Mouse (Mus musculus) retina, postnatal 7 days (tissue): ENCODE results near the gene Epb41l3.

Experiments used
- DNase-seq: peaks from one replicate; pipeline ENCODE4 v3.0.0-alpha.2; 2012; ENCODE audit warnings: low read depth, low spot score

Gene Epb41l3

DNA sequence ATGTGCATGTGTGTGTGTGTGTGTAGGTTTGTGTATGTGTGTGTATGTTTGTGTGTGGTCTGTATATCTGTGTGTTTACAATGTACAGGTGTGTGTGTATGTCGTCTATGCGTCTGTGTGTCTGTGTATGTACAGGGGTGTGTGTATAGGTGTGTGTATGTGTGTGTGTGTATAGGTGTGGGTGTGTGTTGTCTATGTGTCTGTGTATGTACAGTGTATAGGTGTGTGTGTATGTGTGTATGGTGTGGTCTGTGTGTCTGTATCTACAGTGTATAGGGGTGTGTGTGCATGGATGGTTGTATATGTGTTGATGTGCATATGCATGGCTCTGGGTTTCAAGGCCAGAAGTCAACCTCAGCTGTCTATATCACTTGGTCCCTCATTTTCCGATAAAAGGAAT is 161.7 kb downstream of the Epb41l3 start:
- DNase-seq: no peak

DNA sequence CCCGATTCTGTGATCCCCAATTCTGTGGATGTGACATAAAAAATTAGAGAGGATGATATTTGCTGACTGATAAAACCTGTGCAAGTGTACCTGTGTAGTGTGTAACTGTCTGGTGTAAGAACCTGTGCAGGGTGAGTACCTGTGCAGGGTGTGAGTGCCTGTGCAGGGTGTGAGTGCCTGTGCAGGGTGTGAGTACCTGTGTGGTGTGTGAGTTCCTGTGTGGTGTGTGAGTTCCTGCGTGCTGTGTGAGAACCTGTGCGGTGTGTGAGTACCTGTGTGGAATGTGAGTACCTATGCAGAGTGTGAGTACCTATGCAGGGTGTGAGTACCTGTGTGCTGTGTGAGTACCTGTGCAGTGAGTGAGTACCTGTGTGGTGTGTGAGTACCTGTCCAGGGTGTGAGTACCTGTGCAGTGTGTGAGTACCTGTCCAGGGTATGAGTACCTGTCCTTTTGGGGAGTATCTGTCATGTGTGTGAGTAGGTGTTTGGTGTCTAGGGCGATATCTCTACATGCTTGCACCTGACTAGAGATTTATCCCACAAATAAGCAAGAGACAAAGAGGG is 163.4 kb downstream of the Epb41l3 start:
- DNase-seq: no peak

DNA sequence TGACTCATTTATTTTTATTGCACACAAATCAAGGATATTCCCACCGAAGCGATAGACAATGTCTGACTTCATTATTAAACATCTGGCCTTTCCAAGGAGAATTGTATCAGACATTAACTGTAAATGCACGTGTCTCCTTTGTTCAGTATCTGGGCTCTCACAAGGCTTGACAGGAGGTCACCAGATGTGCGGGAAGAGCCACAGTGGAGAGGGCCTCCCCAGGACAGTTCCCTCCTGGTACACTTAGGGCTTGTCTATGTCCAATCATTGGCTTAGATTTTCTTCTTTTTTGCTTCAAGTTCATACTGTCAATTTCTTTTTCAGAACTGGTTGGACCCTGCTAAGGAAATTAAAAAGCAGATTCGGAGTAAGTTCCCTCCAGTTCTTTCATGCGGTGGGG is 163.9 kb downstream of the Epb41l3 start:
- DNase-seq: no peak

DNA sequence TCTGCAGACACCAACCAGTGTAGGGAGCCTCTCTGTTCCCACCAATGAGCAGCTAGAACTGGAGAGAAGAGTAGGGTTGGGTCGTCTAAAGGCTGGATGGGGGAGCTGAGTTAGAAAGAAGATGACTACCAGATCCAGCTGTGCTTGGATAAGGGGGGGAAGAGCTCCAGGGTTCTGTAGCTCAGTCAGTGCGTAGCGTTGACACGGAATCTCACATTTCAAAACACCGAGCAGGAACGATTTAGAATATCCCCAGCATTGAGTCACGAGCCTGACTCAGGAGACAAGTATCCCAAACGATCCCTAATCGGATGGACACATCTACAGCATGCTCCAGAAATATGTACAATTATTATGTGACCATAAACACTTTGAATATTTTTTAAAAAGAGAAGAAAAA is 180.4 kb downstream of the Epb41l3 start:
- no peak for DNase-seq

DNA sequence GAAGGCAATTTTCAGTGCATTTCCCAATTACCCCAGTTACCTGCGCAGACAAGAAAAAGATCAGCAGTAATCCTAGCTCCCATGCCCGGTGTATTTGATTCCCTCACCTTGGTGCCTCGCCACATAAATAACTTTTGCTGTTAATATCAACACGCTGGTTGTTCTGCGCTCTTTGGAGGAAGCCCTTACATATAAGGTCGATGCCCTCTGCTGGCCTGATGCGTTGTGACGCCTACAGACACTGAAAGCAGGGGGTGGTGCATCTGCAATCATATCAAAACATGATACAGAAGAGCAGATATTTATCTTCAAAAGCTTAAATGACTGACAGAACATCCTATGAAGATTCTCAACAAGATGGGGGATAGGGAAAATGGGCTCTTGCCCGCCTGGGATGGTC is 181.0 kb downstream of the Epb41l3 start:
- peak; percentile 8 for DNase-seq

DNA sequence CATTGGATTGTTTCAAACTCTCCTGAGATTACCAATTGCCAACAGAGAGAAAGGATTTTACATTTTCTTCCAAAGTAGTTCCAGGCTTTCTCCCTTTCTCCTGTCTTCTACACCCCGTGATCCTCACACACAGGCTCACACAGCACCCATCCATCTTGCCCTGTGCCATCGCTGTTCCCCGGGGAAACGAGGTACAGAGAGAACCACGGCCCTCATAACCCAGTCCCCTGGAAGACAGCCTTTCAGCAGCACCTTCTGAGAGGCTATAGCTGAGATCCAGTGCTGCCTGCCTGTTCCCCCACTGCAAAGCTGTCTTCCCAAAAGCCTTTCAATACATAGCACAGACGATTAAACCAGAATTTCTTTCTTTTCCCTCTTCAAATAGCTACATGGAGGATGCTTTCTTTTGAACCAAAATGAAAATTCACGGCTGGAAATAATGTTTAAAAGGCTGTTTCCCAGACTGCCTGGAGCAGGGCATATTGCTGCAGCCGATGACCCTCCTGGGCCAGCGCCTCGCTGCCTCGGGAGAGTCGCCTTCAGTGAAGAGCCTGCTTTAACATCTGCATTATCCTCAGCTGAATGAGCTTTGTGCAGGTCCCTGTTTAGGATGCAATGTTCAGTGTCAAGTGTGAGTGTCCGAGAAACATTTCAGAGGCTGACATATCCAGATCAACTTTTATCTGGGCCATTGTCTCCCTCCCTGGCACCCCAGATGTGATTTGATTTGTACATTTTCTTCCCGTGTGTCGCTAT is 188.5 kb downstream of the Epb41l3 start:
- DNase-seq: no peak

DNA sequence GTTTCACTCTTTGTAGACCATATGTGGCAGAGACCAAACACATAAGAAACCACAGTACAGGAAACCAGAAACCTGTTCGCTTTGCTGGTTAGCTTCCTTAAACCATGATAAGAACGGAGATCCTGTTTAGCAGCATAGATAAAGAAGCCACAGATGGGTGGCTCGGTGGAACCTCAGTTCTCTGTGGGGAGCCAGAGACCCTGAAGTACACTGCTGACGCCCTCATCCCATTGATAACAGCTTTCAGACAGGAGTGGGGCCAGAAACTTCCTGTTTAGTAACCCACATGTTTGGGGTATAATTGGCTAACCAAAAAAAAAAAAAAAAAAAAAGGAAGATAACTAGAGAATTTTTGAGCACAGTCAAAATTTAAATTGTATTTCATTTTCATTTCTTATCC is 189.7 kb downstream of the Epb41l3 start:
- no peak for DNase-seq

DNA sequence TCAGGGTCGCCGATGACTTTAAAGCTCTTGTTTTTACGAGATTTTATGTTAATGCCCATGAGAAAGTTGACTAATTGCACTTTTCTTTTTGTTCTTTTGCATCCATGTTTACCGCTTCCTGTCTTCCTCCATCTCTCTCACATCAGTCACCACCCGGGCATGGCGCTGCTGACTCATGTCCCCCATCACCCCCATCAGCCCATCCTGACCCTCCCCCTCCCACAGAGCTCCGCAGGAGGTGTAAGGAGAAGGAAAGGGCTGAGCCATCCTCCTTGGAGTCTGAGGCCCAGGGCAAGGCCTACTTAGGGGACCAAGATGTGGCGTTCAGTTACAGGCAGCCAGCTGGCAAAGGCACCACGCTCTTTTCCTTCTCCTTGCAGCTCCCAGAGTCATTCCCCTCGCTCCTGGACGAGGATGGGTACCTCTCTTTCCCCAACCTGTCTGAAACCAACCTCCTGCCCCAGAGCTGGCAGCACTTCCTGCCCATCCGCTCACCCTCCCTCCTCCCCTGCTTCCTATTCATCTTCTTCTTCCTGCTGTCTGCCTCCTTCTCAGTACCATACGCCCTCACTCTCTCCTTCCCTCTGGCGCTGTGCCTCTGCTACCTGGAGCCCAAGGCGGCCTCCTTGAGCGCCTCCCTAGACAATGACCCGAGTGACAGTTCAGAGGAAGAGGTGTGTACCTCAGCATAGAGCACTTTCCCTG is 190.4 kb downstream of the Epb41l3 start:
- DNase-seq: no peak

DNA sequence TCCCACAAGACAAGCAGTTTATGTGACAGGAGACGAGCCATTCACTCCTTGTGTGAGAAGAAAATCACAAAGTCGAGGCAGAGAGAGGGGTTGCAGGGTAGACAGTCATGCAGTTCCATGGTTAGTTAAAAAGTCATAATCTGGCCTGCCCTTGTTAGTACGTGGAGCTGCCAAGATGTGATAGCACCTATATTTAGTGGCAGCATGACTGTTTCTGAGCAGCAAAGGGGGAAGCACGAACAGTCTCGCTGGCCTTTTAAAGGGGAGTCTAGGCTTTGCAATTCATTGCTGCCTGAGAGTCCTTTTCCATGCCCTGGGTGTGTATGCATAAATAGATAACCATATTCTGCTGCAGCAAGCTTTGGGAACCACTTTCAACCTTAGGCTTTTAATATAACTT is 191.5 kb downstream of the Epb41l3 start:
- DNase-seq: no peak

DNA sequence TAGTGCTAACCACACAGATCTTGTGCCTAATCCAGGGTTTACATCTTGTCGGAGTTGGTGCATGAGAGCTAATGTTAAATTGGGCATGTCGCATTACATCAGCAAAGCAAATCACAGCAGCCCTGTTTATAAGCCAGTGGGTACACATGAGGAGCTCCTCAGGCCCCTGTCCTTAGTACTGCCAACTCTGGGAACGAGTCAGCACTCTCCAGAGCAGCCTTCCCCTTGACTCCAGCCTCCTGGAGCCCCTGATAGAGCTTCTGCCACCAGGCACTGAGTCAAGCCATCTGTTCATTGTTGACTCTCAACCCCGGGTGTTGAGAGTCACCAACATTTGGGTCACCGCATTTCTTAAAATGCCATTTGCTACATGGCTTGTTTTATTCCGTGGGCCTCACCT is 192.0 kb downstream of the Epb41l3 start:
- DNase-seq: no peak

DNA sequence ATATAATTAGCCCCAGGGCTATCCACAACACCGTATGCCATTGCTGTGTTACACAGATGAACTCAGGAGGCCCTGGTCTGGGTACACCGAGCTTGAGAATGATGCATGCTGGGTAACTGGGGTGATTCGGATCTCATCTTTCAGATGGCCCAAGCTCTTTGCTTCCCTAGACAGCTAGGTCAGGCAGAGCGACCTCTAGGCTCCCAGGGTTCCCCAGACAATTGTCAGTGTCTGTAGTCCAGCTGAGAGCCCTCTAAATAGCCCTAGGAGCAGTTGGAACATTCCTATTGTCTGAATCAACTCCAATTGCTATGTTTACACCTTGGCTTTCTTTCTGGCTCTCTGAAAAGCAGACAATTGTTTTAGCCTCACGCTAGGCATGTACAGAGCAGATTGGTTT is 201.9 kb downstream of the Epb41l3 start:
- no peak for DNase-seq

DNA sequence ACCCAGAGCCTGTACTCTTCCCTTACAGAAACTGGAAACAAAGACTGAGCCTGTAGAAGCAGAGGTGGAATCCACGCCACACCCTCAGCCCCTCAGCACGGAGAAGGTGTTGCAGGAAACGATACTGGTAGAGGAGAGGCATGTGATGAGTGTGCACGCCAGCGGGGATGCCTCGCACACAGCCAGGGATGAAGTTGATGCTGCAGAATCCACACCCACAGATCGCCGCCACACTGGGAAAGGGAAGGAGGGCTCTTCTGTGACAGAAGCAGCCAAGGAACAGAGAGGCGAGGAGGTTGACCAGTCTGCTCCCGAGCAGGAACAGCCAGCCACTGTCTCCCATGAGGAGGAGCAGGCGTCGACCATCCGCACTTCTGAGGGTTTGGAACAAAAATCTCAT is 209.0 kb downstream of the Epb41l3 start:
- DNase-seq: no peak

DNA sequence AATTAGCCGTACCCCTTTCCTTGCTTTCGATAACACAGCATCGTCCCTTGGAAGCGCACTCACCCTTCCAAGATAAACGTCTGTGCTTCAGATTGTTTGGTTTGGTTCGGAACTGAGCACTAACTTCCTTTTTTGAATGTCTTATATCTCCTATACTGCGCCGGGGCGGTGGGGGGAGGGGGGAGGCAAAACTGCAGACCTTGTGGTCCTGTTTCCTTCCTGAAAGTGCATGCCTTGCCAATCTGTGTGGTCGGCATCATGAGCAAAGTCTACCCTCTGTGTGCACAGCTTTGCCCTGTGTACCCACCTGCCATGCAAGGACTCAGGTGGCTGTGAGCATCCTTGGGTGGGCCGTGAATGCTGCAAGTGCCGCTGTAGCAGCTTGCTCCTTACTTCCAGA is 212.6 kb downstream of the Epb41l3 start:
- DNase-seq: no peak

DNA sequence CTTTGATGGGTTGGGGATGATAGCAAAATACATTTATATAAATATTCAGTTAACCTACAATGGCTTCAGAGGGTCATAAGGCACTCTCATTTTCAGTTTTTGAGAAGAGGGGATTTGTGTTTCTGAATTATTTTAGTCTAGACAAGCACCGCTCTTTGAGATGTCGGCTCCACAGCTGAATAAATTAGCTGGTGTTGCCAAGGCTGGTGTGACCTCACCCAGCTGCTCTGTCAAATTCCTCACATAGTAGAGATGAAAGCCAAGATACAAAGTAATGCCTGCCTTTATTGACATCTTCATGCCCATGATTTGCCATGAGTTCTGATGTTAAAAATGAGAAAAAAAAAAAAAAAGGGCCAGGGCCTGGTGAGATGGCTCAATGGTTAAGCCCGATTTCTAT is 214.8 kb downstream of the Epb41l3 start:
- no peak for DNase-seq

DNA sequence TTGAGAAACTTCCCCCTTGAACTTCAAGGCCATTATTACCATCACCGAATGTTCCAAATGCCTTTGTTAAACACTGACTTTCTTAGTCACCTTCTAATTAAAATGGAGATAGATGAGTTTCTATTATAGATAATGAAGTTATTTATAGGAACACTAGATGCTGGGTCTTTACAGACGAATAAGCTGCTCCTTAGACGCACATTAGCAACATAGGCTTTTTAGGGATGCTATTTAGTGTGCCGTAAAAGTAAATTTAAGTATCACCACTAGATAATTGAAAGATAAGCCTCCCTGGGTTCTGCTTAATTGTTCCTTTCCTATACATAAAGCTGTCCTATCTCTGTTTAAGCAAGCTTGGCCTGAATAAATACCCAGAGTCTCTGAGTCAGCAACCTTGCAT is 226.1 kb downstream of the Epb41l3 start:
- no peak for DNase-seq

DNA sequence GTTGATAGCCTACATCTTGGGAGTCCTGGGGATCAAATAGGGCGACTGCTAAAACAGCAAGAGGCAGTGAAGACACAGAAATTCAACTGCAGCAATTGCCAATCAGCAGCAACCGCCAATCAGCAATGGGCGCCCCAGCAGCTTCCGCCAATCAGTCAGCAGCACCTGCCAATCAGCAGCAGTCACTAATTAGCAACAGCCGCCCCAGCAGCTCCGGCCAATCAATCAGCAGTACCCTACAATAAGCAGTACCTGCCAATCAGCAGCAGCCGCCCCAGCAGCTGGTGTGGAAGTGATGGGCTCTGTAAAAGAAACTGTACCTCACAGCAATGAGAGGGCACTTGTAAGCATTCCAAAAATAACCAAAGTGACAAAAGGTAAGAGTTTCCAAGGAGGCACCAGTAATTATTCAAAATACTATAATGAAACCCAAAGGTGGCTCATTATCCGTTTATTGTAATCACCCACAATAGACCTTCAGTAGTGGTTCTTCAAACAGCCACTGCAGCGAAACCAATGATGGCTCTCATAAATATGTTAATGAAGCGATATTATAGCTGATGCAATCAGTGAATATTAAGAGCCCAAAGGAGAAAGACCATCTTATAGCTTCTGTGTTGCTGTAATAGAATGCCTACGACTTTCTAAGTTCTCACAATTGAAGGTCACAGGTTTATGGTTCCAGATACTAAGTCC is 228.2 kb downstream of the Epb41l3 start:
- no peak for DNase-seq

DNA sequence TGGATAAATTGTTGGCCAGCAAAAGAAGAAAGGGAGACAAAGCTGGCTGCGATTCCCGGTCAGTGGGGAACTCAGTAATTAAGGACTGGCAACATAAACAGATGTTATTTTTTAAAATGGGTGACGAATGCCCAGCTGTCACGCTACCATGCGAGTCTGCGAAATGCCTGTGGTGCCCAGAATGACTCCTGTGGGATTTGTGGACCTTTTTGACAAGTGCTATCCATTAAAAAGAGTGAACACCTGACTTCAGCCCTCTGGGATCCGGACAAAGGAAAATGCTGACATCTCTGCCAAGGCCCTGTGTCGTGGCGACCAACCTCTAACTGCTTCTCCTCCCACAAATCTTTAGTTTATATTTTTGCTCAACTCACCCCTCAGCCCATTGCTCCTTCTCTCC is 232.2 kb downstream of the Epb41l3 start:
- no peak for DNase-seq

DNA sequence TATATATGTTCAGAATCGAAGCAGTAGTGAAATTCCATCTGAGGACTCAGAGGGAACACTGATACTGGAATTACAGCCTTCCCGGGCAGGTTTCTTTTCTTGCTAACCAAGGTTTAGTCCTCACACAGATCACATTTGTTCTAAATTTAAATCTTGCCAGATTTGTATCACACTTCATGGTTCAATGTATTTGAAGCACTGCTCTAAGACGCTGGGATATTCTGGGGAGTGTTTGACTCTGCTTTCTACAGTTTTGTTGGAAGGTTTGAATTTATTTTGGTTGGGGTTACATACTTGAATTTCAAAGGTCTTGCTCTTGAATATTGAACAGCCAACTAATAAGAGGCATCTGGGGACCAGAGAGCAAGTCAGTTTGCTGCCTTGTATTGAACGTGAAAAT is 234.4 kb downstream of the Epb41l3 start:
- no peak for DNase-seq

DNA sequence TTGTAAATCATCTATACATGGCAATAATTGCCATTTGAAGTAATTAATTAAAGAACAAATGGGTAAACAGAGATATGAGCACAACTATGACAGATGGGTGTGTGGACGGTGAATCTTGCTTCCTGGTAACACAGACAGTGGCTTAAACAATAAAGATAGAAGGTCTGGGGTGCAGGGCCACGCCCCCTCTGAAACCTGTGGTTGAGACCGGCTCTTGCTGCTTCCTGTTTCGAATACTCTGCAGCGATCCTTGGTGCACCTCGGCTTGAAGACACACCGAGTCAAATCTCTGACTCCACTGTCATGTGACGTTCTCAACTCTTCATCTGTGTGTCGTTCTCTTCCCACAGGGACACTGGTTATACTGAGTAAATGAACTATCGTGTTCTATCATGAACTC is 245.0 kb downstream of the Epb41l3 start:
- DNase-seq: no peak

DNA sequence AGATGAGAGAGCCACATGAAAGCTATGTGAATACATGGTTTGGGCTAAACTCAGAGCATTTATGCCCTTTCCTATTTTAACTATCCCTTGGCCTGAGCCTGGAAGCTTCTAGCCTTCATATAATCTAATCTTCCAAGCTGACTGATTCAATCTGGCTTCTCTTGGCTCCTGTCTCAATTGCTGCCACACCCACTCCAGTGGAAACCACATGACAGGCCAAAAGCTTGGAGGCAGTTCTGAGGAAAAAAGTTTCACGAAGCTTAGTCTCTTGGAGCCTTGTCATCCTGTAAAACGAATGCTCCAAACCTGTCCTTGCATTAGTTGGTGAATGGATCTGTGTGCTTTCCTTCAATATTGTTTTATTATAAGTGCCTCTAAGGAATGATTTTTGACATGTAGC is 247.2 kb downstream of the Epb41l3 start:
- DNase-seq: no peak
